ENCODE assay signal across 8 mouse cellular contexts in the genomic region with DNA sequence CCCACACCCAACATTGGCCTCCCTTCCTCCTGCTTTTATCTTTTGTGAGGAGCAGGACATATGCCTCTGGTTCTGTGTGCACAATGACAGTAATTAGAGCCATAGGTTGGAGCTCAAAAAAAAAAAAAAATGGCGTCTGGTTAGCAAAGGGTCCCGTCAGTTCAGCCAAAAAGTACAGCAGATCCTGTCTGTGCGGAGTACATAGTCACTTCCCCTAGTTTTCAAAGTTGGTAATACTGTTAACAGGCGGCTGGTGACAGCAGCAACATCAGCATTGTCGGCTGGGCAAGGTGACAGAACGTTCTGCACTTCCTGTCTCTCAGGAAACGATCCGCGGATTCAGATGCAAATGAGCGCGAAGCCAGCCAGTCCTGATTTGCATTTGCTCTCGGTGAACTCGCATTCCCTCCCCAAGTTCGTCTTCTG.
DNase-seq lines count a peak whose midpoint lies in the region; ATAC-seq and TF ChIP-seq lines count a peak whose summit lies in the region.

No protein-coding gene starts in this region.

- H3K27me3 ChIP-seq in embryonic facial prominence, embryonic 11.5 days (ENCODE audit: control insufficient read depth, insufficient read depth, low read length): no peaks in the 10 kb centered on the region
- no peaks in the 10 kb centered on the region for H3K27me3 ChIP-seq in heart, embryonic 16.5 days (ENCODE audit: control insufficient read depth, insufficient read depth, low read length)
- no peaks in the 10 kb centered on the region for H3K27me3 ChIP-seq in kidney, embryonic 16.5 days (ENCODE audit: insufficient read depth, low read length)
- no peaks in the 10 kb centered on the region for H3K27me3 ChIP-seq in liver, postnatal 0 days (ENCODE audit: insufficient read depth, low read length)
- H3K27me3 ChIP-seq in neural tube, embryonic 12.5 days (replicated peaks): no peaks in the 10 kb centered on the region

- peak overlapping the region; percentile 31 for H3K4me3 ChIP-seq in embryonic facial prominence, embryonic 11.5 days (ENCODE audit: low read depth, low read length)
- H3K4me3 ChIP-seq in heart, embryonic 16.5 days (ENCODE audit: low read length): peak overlapping the region; percentile 37
- H3K4me3 ChIP-seq in kidney, embryonic 16.5 days (ENCODE audit: low read length): peak overlapping the region; percentile 40
- H3K4me3 ChIP-seq in liver, postnatal 0 days (ENCODE audit: low read depth, low read length): no peak overlapping the region
- peak overlapping the region; percentile 27 for H3K4me3 ChIP-seq in neural tube, embryonic 12.5 days

- 3% methylated on average over 14 of the region's 14 CpGs for WGBS in embryonic facial prominence, embryonic 11.5 days
- WGBS in heart, embryonic 16.5 days: 6% methylated on average over 14 of the region's 14 CpGs
- 4% methylated on average over 14 of the region's 14 CpGs for WGBS in kidney, embryonic 16.5 days
- WGBS in liver, postnatal 0 days (ENCODE audit: insufficient replicate concordance): 3% methylated on average over 14 of the region's 14 CpGs
- WGBS in neural tube, embryonic 12.5 days: 4% methylated on average over 14 of the region's 14 CpGs

- peak overlapping the region; percentile 44 for H3K4me2 ChIP-seq in embryonic facial prominence, embryonic 11.5 days (ENCODE audit: low read depth, low read length)
- peak overlapping the region; percentile 61 for H3K4me2 ChIP-seq in heart, embryonic 16.5 days (ENCODE audit: low read depth, low read length)
- H3K4me2 ChIP-seq in kidney, embryonic 16.5 days (replicated peaks; ENCODE audit: low read depth, low read length): peak overlapping the region; percentile 60
- peak overlapping the region; percentile 27 for H3K4me2 ChIP-seq in liver, postnatal 0 days (ENCODE audit: low read depth, low read length)
- H3K4me2 ChIP-seq in neural tube, embryonic 12.5 days (replicated peaks): peak overlapping the region; percentile 55

- ATAC-seq in embryonic facial prominence, embryonic 11.5 days (replicated peaks; ENCODE audit: insufficient number of reproducible peaks, low FRiP score, low TSS enrichment, low read depth): no peak
- ATAC-seq in heart, embryonic 16.5 days (replicated peaks; ENCODE audit: extremely low read depth, insufficient read depth, low FRiP score): no peak; the same call in 1 of the 2 replicates
- no peak for ATAC-seq in kidney, embryonic 16.5 days (ENCODE audit: low FRiP score, low TSS enrichment)
- peak; percentile 77 for ATAC-seq in liver, postnatal 0 days
- ATAC-seq in neural tube, embryonic 12.5 days (ENCODE audit: low FRiP score, low read depth): no peak

- no peak overlapping the region for H3K27ac ChIP-seq in embryonic facial prominence, embryonic 11.5 days (replicated peaks; ENCODE audit: low read depth, low read length)
- peak overlapping the region; percentile 45 for H3K27ac ChIP-seq in heart, embryonic 16.5 days (ENCODE audit: low read length)
- H3K27ac ChIP-seq in kidney, embryonic 16.5 days (ENCODE audit: low read length): no peak overlapping the region
- no peak overlapping the region for H3K27ac ChIP-seq in liver, postnatal 0 days (ENCODE audit: low read depth)
- H3K27ac ChIP-seq in neural tube, embryonic 12.5 days: no peak overlapping the region

- H3K4me1 ChIP-seq in embryonic facial prominence, embryonic 11.5 days (ENCODE audit: control insufficient read depth, insufficient read depth, low read length): no peaks in the 10 kb centered on the region
- H3K4me1 ChIP-seq in heart, embryonic 16.5 days (ENCODE audit: control insufficient read depth, insufficient read depth, low read length): peaks cover 12% of the 10 kb centered on the region
- peaks cover 5% of the 10 kb centered on the region for H3K4me1 ChIP-seq in kidney, embryonic 16.5 days (ENCODE audit: insufficient read depth, low read length)
- no peaks in the 10 kb centered on the region for H3K4me1 ChIP-seq in liver, postnatal 0 days (ENCODE audit: insufficient read depth)
- H3K4me1 ChIP-seq in neural tube, embryonic 12.5 days: 0 out of 2 replicates have a peak, but pooled peaks cover 4% of the 10 kb centered on the region

- no peaks in the 10 kb centered on the region for H3K9me3 ChIP-seq in embryonic facial prominence, embryonic 11.5 days (replicated peaks; ENCODE audit: control insufficient read depth, low read length)
- no peaks in the 10 kb centered on the region for H3K9me3 ChIP-seq in heart, embryonic 16.5 days (replicated peaks; ENCODE audit: control insufficient read depth, low read length)
- no peaks in the 10 kb centered on the region for H3K9me3 ChIP-seq in kidney, embryonic 16.5 days (ENCODE audit: low read length)
- H3K9me3 ChIP-seq in liver, postnatal 0 days (ENCODE audit: low read length): no peaks in the 10 kb centered on the region
- no peaks in the 10 kb centered on the region for H3K9me3 ChIP-seq in neural tube, embryonic 12.5 days

- peak; percentile 13 for DNase-seq in gastrocnemius, postnatal 10 days
- no peak for DNase-seq in gastrocnemius, adult 8-10 months (ENCODE audit: low spot score in 2 of 2)
- DNase-seq in embryonic facial prominence, embryonic 11.5 days (ENCODE audit: low spot score): peak; percentile 58
- peak; percentile 60 for DNase-seq in liver, postnatal 0 days
- DNase-seq in thymus, postnatal 0 days (ENCODE audit: low spot score): peak; percentile 86

- H3K9ac ChIP-seq in embryonic facial prominence, embryonic 11.5 days (replicated peaks; ENCODE audit: low read length): peak overlapping the region; percentile 34; the same call in 1 of the 2 replicates
- H3K9ac ChIP-seq in heart, embryonic 16.5 days (ENCODE audit: low read length): peak overlapping the region; percentile 47; the same call in 1 of the 2 replicates
- H3K9ac ChIP-seq in kidney, embryonic 16.5 days (replicated peaks; ENCODE audit: low read length): peak overlapping the region; percentile 43
- no peak overlapping the region for H3K9ac ChIP-seq in liver, postnatal 0 days (replicated peaks)
- H3K9ac ChIP-seq in neural tube, embryonic 12.5 days: no peak overlapping the region; the same call in 1 of the 2 replicates

- no peaks in the 10 kb centered on the region for H3K36me3 ChIP-seq in embryonic facial prominence, embryonic 11.5 days (replicated peaks; ENCODE audit: control insufficient read depth, insufficient read depth, low read depth, low read length)
- H3K36me3 ChIP-seq in heart, embryonic 16.5 days (ENCODE audit: control insufficient read depth, insufficient read depth): no peaks in the 10 kb centered on the region
- no peaks in the 10 kb centered on the region for H3K36me3 ChIP-seq in kidney, embryonic 16.5 days (ENCODE audit: insufficient read depth, low read length)
- H3K36me3 ChIP-seq in liver, postnatal 0 days (replicated peaks; ENCODE audit: insufficient read depth, low read length): no peaks in the 10 kb centered on the region
- H3K36me3 ChIP-seq in neural tube, embryonic 12.5 days: no peaks in the 10 kb centered on the region

- TF ChIP-seq EP300 in liver, postnatal 0 days (IDR thresholded peaks at IDR 0.05; ENCODE audit: low read depth): peak; percentile 58; the same call in 1 of the 2 replicates

- no peak for TF ChIP-seq CTCF in liver, postnatal 0 days (IDR thresholded peaks at IDR 0.05; ENCODE audit: low read depth)

Comparison
In these comparisons a context has a peak if more than half of its experiments do, and no peak if none do; other contexts are left out.
1. DNase-seq: peak in gastrocnemius, postnatal 10 days (single experiment), embryonic facial prominence, embryonic 11.5 days (single experiment), liver, postnatal 0 days (single experiment) and thymus, postnatal 0 days (single experiment); none in gastrocnemius, adult 8-10 months (0 of 2).
2. H3K9ac ChIP-seq: peak in embryonic facial prominence, embryonic 11.5 days (single experiment), heart, embryonic 16.5 days (single experiment) and kidney, embryonic 16.5 days (single experiment); none in liver, postnatal 0 days (single experiment) and neural tube, embryonic 12.5 days (single experiment).
3. Peak in every context shown above with its lines, with median percentiles within 50 percentile points of each other: H3K4me2 ChIP-seq.